ENCODE assay signal across 10 mouse cellular contexts in the genomic region with DNA sequence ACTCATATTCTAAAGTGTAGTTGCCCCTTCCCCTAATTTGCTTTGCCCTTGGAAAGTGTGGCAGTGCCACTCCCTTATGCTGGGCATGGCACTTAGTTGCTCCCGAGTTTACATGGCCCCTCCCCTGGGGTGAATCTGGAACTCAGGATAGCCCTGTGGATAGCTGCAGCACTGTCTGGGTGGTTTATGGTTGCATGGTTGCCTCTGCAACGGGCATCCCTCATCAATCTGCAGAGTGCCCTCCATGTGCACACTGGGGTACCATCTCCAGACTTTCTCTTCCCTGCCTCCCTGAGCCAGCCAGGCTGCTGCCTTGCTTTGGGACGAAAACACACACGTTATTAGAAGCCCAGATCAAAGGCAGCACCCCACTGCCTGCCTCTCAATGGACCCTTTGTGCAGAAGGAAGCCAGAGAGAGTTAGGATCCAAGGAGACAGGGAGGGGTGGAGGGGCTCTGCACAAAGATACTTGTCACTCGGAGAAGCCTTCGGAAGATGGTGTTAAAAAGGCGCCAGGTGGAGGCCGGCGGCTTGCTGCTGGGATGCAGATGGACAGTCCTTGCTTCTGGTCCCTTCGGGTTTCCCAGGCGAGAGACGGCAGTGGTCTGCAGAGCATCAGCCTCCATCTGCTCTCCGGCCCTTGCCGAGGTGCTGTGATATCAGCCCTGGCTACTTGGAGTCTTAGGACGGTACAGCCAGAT. TPM values are rescaled to one million over a fixed set of nuclear protein-coding genes. Genes with fewer than 3 reads are reported as not detected.
DNase-seq lines count a peak whose midpoint lies in the region; ATAC-seq and TF ChIP-seq lines count a peak whose summit lies in the region.
"Had no signal": no experiment of that assay in that cellular context is flagged by ENCODE, and none has a peak within 500 bp of the region (broad histone marks: within the 10 kb centered on the region; RNA-seq: fewer than 3 reads in every experiment).

No protein-coding gene starts in this region.

- no peak overlapping the region for H3K9ac ChIP-seq in forebrain, embryonic 15.5 days (replicated peaks)
- H3K9ac ChIP-seq in midbrain, embryonic 12.5 days (replicated peaks), result peak overlapping the region; percentile 28; the same call in 1 of the 2 replicates
- no peak overlapping the region for H3K9ac ChIP-seq in liver, postnatal 0 days (replicated peaks)
- H3K9ac ChIP-seq: limb, embryonic 15.5 days had no signal

- no peaks in the 10 kb centered on the region for H3K36me3 ChIP-seq in forebrain, embryonic 15.5 days
- no peaks in the 10 kb centered on the region for H3K36me3 ChIP-seq in midbrain, embryonic 12.5 days
- H3K36me3 ChIP-seq in liver, postnatal 0 days (replicated peaks; ENCODE audit: insufficient read depth, low read length), result no peaks in the 10 kb centered on the region
- H3K36me3 ChIP-seq: limb, embryonic 15.5 days had no signal

- H3K4me3 ChIP-seq in forebrain, embryonic 15.5 days, result no peak overlapping the region
- no peak overlapping the region for H3K4me3 ChIP-seq in midbrain, embryonic 12.5 days
- H3K4me3 ChIP-seq in liver, postnatal 0 days (ENCODE audit: low read depth, low read length), result no peak overlapping the region
- H3K4me3 ChIP-seq: limb, embryonic 15.5 days had no signal

- no peaks in the 10 kb centered on the region for H3K9me3 ChIP-seq in forebrain, embryonic 15.5 days
- no peaks in the 10 kb centered on the region for H3K9me3 ChIP-seq in midbrain, embryonic 12.5 days
- no peaks in the 10 kb centered on the region for H3K9me3 ChIP-seq in liver, postnatal 0 days (ENCODE audit: low read length)
- H3K9me3 ChIP-seq: limb, embryonic 15.5 days had no signal

- peak; percentile 53; the same call in 1 of the 2 replicates for ATAC-seq in forebrain, embryonic 15.5 days (replicated peaks)
- ATAC-seq in midbrain, embryonic 12.5 days (ENCODE audit: low FRiP score, low read depth), result peak; percentile 83
- no peak for ATAC-seq in erythroid progenitor cell, adult 5-6 weeks (replicated peaks; ENCODE audit: low FRiP score, poor library complexity, severe bottlenecking)
- ATAC-seq in liver, postnatal 0 days, result no peak

- DNase-seq in brain, adult 2 months (ENCODE audit: low read depth, low spot score), result peak; percentile 62
- peak; percentile 70 for DNase-seq in cerebellum, adult 9-11 months
- no peak for DNase-seq in kidney, postnatal 25 days
- DNase-seq in natural killer cell, adult 2 months (ENCODE audit: low spot score in 2 of 2), result no peak
- no peak for DNase-seq in liver, postnatal 0 days
- DNase-seq: adrenal gland, adult 2 months had no signal

- WGBS in forebrain, embryonic 15.5 days, result under 1% methylated on average over 15 of the region's 15 CpGs
- 3% methylated on average over 15 of the region's 15 CpGs for WGBS in midbrain, embryonic 12.5 days
- 15% methylated on average over 15 of the region's 15 CpGs for WGBS in liver, postnatal 0 days (ENCODE audit: insufficient replicate concordance)

- H3K4me1 ChIP-seq in forebrain, embryonic 15.5 days, result peaks cover 7% of the 10 kb centered on the region
- peaks cover 18% of the 10 kb centered on the region for H3K4me1 ChIP-seq in midbrain, embryonic 12.5 days
- no peaks in the 10 kb centered on the region for H3K4me1 ChIP-seq in liver, postnatal 0 days (ENCODE audit: insufficient read depth)
- H3K4me1 ChIP-seq: limb, embryonic 15.5 days had no signal

- H3K27me3 ChIP-seq in forebrain, embryonic 15.5 days, result no peaks in the 10 kb centered on the region
- peaks cover 45% of the 10 kb centered on the region for H3K27me3 ChIP-seq in midbrain, embryonic 12.5 days
- H3K27me3 ChIP-seq in liver, postnatal 0 days (ENCODE audit: insufficient read depth, low read length), result peaks cover 8% of the 10 kb centered on the region; the same call in 1 of the 2 replicates

- no peak overlapping the region for H3K27ac ChIP-seq in forebrain, embryonic 15.5 days (replicated peaks)
- peak overlapping the region; percentile 65 for H3K27ac ChIP-seq in midbrain, embryonic 12.5 days (replicated peaks)
- no peak overlapping the region for H3K27ac ChIP-seq in liver, postnatal 0 days (ENCODE audit: low read depth)
- H3K27ac ChIP-seq: limb, embryonic 15.5 days had no signal

- H3K4me2 ChIP-seq in forebrain, embryonic 15.5 days (replicated peaks), result no peak overlapping the region; the same call in 1 of the 2 replicates
- peak overlapping the region; percentile 37 for H3K4me2 ChIP-seq in midbrain, embryonic 12.5 days (replicated peaks)
- H3K4me2 ChIP-seq in liver, postnatal 0 days (ENCODE audit: low read depth, low read length), result no peak overlapping the region
- H3K4me2 ChIP-seq: limb, embryonic 15.5 days had no signal

- no peak for TF ChIP-seq CTCF in liver, postnatal 0 days (IDR thresholded peaks at IDR 0.05; ENCODE audit: low read depth)

- no peak for TF ChIP-seq EP300 in liver, postnatal 0 days (IDR thresholded peaks at IDR 0.05; ENCODE audit: low read depth)

RNA-seq across cellular contexts. Expression of a gene that starts 8.9 kb away (rescaled TPM):
- 36.6 and 40.8 TPM in 2 replicates for polyA plus RNA-seq in forebrain, embryonic 15.5 days (2015; fragmentation: Nextera tagmentation; extraction: Ambion mirVana)
- polyA plus RNA-seq in midbrain, embryonic 12.5 days (2016; fragmentation: Nextera tagmentation; extraction: Ambion mirVana), result 90.6 and 100 TPM in 2 replicates
- not detected in 2 replicates for total RNA-seq in erythroid progenitor cell, adult 5-6 weeks (2015; ENCODE audit: low replicate concordance)
- total RNA-seq in erythroid progenitor cell, adult 5-6 weeks (2017; ENCODE audit: low replicate concordance), result not detected in 2 replicates
- polyA plus RNA-seq in liver, postnatal 0 days (2015; fragmentation: Nextera tagmentation; extraction: Ambion mirVana), result 2.5 and 2.9 TPM in 2 replicates

Comparison
In these comparisons a context has a peak if more than half of its experiments do, and no peak if none do; other contexts are left out.
1. DNase-seq: peak in brain, adult 2 months (single experiment) and cerebellum, adult 9-11 months (single experiment); none in kidney, postnatal 25 days (0 of 2), natural killer cell, adult 2 months (0 of 2) and liver, postnatal 0 days (single experiment).
2. ATAC-seq: peak in forebrain, embryonic 15.5 days (single experiment) and midbrain, embryonic 12.5 days (single experiment); none in erythroid progenitor cell, adult 5-6 weeks (single experiment) and liver, postnatal 0 days (single experiment).